Mouse (Mus musculus) kidney, adult 2 months (tissue): ENCODE results near the gene Cgref1.

Experiments used
- CTCF ChIP-seq: fragments of 200-500 bp; conservative IDR thresholded peaks from 2 replicates; pipeline ENCODE4 v1.5.1; 2011; ENCODE audit warnings: low read depth, mild to moderate bottlenecking, control low read depth, low read length, moderate library complexity, mixed read lengths; ENCODE audit not compliant: insufficient read depth, insufficient read length
- POLR2A ChIP-seq: fragments of 200-500 bp; IDR thresholded peaks from one replicate; pipeline ENCODE4 v1.6.1; 2011; ENCODE audit warnings: low read depth, low read length, control low read depth

GRCm38 (mm10) chr5:30954065-30954464 is 8.7 kb upstream of the Cgref1 start:
- TF ChIP-seq CTCF (no peak), POLR2A (no peak)
